Mouse (Mus musculus) forebrain, postnatal 0 days (tissue): Measurements from ENCODE around the gene Fgr. TPM values are rescaled to one million over a fixed set of nuclear protein-coding genes. Genes with fewer than 3 reads are reported as not detected.

Experiments used
- ATAC-seq: fragments of 200-750 bp; cut with Nextera tagmentation; 2 replicates; pipeline ENCODE4 v1.8.0; 2017; ENCODE audit warnings: mild to moderate bottlenecking, moderate library complexity
- DNase-seq: peaks from one replicate; pipeline ENCODE4 v3.0.0-alpha.2; 2015
- H3K27ac ChIP-seq: fragments of 300-500 bp; sonication (generic); 2 replicates; pipeline ENCODE4 v1.5.1; 2014; ENCODE audit warnings: low read depth, mild to moderate bottlenecking, antibody characterized with exemption, low read length, moderate library complexity, mixed read lengths
- H3K27me3 ChIP-seq: fragments of 300-500 bp; sonication (generic); 2 replicates; pipeline ENCODE4 v1.6.1; 2014; ENCODE audit warnings: mild to moderate bottlenecking, low read length, mixed read lengths; ENCODE audit not compliant: insufficient read depth
- H3K36me3 ChIP-seq: fragments of 300-500 bp; sonication (generic); 2 replicates; pipeline ENCODE4 v1.6.1; 2014; ENCODE audit warnings: mild to moderate bottlenecking, moderate library complexity; ENCODE audit not compliant: insufficient read depth
- H3K4me1 ChIP-seq: fragments of 300-500 bp; sonication (generic); 2 replicates; pipeline ENCODE4 v1.6.1; 2014; ENCODE audit warnings: antibody characterized with exemption; ENCODE audit not compliant: insufficient read depth
- H3K4me2 ChIP-seq: fragments of 300-500 bp; sonication (generic); 2 replicates; pipeline ENCODE4 v1.6.1; 2014; ENCODE audit warnings: low read depth, mild to moderate bottlenecking, moderate library complexity
- H3K4me3 ChIP-seq: fragments of 300-500 bp; sonication (generic); 2 replicates; pipeline ENCODE4 v1.5.1; 2014; ENCODE audit warnings: low read depth, low read length, mixed read lengths
- H3K9ac ChIP-seq: fragments of 300-500 bp; sonication (generic); 2 replicates; pipeline ENCODE4 v1.6.1; 2014; ENCODE audit warnings: mild to moderate bottlenecking
- H3K9me3 ChIP-seq: fragments of 300-500 bp; sonication (generic); 2 replicates; pipeline ENCODE4 v1.6.1; 2016; ENCODE audit warnings: low read length
- CTCF ChIP-seq: sonication (generic); IDR thresholded peaks from 2 replicates; pipeline ENCODE4 v1.5.1; 2016; ENCODE audit warnings: antibody characterized with exemption, control low read depth, low read depth
- WGBS: fragments of 180-500 bp; shearing (Covaris S2); extraction: QIAGEN DNeasy Blood & Tissue Kit; methylation state at CpG from one replicate; pipeline ENCODE4 v1.1.7; 2014; 5-methylcytosine and 5-hydroxymethylcytosine counted together
- polyA plus RNA-seq: library from polyadenylated mRNA; unstranded; fragments of >200 nt; fragmentation: Nextera tagmentation; extraction: Ambion mirVana; gene quantifications from 2 replicates; pipeline ENCODE4 v1.2.1, GENCODE M21; 2015
- total RNA-seq: library from RNA; depleted of rRNA; stranded (reverse); fragments of >200 nt; gene quantifications from 2 replicates; pipeline ENCODE4 v1.2.3, GENCODE M21; 2014

Fgr gene
- total and polyA plus RNA-seq, 2 experiments from 2014 or later, result 0.06 TPM; not detected in 1

DNA sequence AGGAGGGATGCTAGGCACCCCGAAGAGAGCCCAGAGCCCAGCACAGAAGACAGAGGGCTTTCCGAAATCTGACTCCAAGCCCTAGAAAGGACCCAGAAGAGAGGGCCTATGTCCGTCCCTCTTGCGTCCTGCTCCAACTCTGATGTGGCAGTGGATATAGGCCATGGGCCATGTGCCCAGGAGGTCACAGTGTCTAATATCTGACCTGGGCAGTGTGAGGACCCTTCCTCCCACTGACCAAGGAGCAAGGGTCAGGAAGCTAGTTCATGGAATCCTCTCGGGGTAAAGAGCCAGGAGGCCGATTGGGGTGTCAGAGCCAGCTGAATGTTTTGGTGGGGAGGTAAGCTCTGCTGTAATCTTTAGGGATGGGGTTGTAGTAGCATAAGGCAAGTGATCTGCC is 55.0 kb downstream of the Fgr start:
- H3K27me3 ChIP-seq, result no peaks in the 10 kb centered on the region
- no peaks in the 10 kb centered on the region for H3K9me3 ChIP-seq
- DNase-seq (no peak), ATAC-seq (no peak)
- H3K27ac ChIP-seq, result no peak overlapping the region
- peaks cover 16% of the 10 kb centered on the region for H3K4me1 ChIP-seq
- peaks cover 4% of the 10 kb centered on the region; the same call in 1 of the 2 replicates for H3K36me3 ChIP-seq
- no peak overlapping the region for H3K4me3 ChIP-seq
- no peak for TF ChIP-seq CTCF
- H3K4me2 ChIP-seq, result no peak overlapping the region
- 87% methylated on average over 6 of the region's 6 CpGs for whole genome bisulfite sequencing
- no peak overlapping the region for H3K9ac ChIP-seq

DNA sequence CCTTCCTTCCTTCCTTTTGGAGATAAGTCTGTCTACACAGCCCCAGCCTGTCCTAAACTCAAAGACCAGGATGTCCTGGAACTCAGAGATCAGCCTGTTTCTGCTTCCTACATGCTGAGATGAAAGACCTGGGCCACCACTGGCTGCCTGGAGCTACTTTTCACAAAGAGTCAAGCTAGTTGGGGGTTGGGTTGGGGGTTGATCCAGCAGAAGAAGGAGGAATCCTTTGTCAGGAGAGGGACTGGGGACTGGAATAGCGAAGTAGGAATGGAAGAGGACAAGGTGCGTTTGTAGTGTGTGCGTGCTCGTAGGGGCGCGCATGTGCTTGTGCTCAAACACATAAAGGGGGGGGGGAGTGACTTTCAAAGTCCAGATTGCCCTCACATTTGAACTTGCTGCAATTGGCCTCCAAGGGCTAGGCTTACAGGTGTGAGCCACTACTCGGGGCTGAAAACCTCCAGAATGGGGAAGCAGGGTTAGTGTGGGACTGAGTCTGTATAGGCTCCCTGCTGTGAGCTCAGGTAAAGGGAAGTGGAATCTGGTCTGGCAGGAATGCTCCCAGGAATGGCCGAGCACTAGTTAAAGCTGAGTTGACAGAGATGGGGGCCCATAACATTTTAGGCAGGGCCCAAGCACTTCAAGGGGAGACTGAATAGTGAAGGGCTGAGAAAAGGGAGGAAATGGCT is 58.7 kb downstream of the Fgr start:
- Histone ChIP-seq H3K4me3 (no peak overlapping the region), H3K9ac (no peak overlapping the region), H3K9me3 (no peaks in the 10 kb centered on the region), H3K36me3 (peaks cover 4% of the 10 kb centered on the region; the same call in 1 of the 2 replicates), H3K27ac (no peak overlapping the region), H3K27me3 (no peaks in the 10 kb centered on the region), H3K4me2 (no peak overlapping the region), H3K4me1 (no peaks in the 10 kb centered on the region)
- no peak for TF ChIP-seq CTCF
- 93% methylated on average over 8 of the region's 8 CpGs for WGBS
- no peak for DNase-seq
- no peak for ATAC-seq

DNA sequence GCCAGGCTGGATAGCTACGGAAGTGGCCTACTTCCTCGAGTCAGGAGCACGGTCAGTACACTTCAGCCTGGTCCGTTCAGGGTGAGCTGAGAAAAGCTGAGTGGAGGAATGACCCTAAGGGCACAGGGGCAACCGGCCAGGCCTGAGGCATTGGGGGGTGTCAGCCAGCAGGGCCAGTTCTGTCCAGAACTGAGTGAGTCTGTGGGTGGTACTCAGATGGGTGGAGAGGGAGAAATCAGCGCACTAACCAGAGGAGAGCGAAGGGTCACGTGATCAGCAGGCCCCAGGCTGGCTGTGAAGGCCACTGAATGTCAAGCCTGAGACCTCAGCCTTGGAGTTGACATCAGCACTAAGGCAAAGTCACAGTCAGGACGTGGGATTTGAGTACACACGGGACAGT is 60.6 kb downstream of the Fgr start:
- Histone ChIP-seq H3K4me1 (0 out of 2 replicates have a peak, but pooled peaks cover 10% of the 10 kb centered on the region), H3K27me3 (no peaks in the 10 kb centered on the region), H3K36me3 (peaks cover 4% of the 10 kb centered on the region; the same call in 1 of the 2 replicates), H3K4me2 (no peak overlapping the region), H3K4me3 (no peak overlapping the region), H3K9me3 (no peaks in the 10 kb centered on the region), H3K27ac (no peak overlapping the region), H3K9ac (no peak overlapping the region)
- DNase-seq (no peak), ATAC-seq (no peak)
- 82% methylated on average over 10 of the region's 10 CpGs for WGBS
- no peak for TF ChIP-seq CTCF

DNA sequence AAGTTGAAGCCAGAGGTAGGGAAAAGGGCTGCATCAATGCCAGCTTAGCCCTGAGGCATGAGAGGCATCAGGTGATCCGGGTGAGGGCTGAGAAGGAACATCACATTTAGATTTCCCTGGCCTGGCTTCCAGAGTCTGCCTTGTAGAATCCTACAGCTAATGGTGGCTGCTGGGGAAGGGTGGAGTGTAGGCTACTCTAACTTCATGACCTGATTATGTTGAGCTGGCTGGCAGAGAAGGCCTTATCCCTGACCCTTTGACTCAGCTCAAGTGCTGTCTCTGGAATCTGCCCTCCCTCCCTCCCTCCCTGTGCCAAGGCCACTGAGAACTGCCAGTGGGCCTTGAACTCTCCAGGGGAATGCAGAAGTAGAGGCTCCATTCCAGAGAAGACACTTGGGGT is 61.6 kb downstream of the Fgr start:
- Histone ChIP-seq H3K27me3 (no peaks in the 10 kb centered on the region), H3K4me3 (no peak overlapping the region), H3K4me1 (0 out of 2 replicates have a peak, but pooled peaks cover 11% of the 10 kb centered on the region), H3K9ac (no peak overlapping the region), H3K27ac (no peak overlapping the region), H3K9me3 (no peaks in the 10 kb centered on the region), H3K36me3 (no peaks in the 10 kb centered on the region; the same call in 1 of the 2 replicates), H3K4me2 (no peak overlapping the region)
- WGBS, result 83% methylated on average over 1 of the region's 1 CpGs
- ATAC-seq (no peak), DNase-seq (no peak)
- no peak for TF ChIP-seq CTCF

DNA sequence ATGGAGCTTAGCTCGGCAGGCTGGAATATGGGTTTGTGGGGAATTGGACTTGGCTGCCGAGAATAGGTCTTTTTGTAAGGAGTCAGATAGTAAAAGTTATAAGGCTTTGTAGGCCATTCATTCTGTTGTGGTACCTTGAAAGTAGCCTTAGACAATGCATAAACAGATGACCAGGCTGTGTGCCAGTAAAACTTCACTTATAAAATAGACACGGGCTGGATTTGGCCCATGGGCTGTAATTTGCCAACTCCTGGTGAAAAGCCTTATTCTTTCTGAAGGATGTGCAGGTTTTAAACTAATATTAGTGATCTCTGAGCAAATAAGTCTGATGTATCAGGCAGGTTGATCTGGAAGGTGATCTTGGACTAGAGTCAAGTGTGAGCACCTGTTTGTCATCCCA is 62.1 kb downstream of the Fgr start:
- Histone ChIP-seq H3K4me1 (0 out of 2 replicates have a peak, but pooled peaks cover 11% of the 10 kb centered on the region), H3K36me3 (no peaks in the 10 kb centered on the region; the same call in 1 of the 2 replicates), H3K27ac (no peak overlapping the region), H3K27me3 (no peaks in the 10 kb centered on the region), H3K4me3 (no peak overlapping the region), H3K9ac (no peak overlapping the region), H3K4me2 (no peak overlapping the region), H3K9me3 (no peaks in the 10 kb centered on the region)
- DNase-seq, result no peak
- TF ChIP-seq CTCF, result no peak
- WGBS, result 42% methylated on average over 3 of the region's 3 CpGs
- ATAC-seq, result no peak

DNA sequence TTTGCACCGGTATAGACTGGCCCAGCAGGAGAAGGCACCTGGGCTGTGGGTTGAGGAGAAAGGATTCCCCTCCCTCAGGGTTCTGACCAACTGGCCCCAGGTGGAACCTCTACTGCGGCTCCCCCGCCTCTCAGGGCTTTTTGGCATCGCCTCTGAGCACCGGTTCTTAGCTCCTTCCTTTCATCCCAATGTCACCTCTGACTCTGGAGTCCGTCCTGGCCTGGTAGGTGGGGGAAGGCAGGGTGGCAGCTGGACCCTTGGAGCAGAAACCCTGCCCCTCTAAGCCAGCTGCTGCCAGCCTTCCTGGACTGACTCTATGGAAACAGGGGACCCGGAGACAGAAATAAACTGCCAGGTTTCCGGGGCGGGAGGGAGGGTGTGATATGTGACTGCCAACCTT is 63.4 kb downstream of the Fgr start:
- TF ChIP-seq CTCF, result no peak
- ATAC-seq (no peak), DNase-seq (no peak)
- Histone ChIP-seq H3K4me3 (no peak overlapping the region), H3K27me3 (no peaks in the 10 kb centered on the region), H3K27ac (no peak overlapping the region), H3K4me1 (peaks cover 14% of the 10 kb centered on the region), H3K9me3 (no peaks in the 10 kb centered on the region), H3K36me3 (no peaks in the 10 kb centered on the region; the same call in 1 of the 2 replicates), H3K4me2 (no peak overlapping the region), H3K9ac (no peak overlapping the region)
- 31% methylated on average over 9 of the region's 9 CpGs for WGBS

DNA sequence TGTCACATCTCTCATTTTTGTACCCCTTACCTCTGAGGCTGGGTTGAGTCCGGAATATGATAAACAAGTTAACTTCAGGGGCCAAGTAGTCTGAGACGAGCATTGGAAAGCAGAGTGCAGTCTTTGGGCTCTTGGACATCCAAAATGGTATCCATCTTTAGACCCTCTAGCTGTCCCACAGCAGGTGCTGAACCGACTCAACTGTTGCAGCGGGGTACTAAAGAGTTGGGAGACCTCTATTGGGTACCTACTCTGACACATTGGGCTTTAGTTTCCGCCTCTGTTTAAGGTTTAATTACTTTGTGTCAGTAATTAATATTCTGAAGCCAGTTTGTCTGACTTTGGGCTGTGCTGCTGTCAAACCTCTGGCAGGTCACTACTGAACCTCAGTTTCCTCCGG is 63.9 kb downstream of the Fgr start:
- 36% methylated on average over 6 of the region's 6 CpGs for WGBS
- no peak for ATAC-seq
- H3K27ac ChIP-seq, result no peak overlapping the region
- no peak for TF ChIP-seq CTCF
- H3K27me3 ChIP-seq, result no peaks in the 10 kb centered on the region
- no peak overlapping the region for H3K9ac ChIP-seq
- H3K36me3 ChIP-seq, result no peaks in the 10 kb centered on the region
- H3K4me1 ChIP-seq, result peaks cover 19% of the 10 kb centered on the region
- H3K9me3 ChIP-seq, result no peaks in the 10 kb centered on the region
- no peak overlapping the region for H3K4me3 ChIP-seq
- no peak for DNase-seq
- peak overlapping the region; percentile 99; the same call in 1 of the 2 replicates for H3K4me2 ChIP-seq
